Mouse (Mus musculus) left cerebral cortex, postnatal 36 days (tissue): ENCODE measurements at regions not wholly inside any gene's neighbourhood (a gene's known extent, or its start where the extent isn't known, plus 50 kb on each side); places are given as distances from the start of the nearest gene placed in this dataset.

Experiments
- DNase-seq, 2 experiments: peaks; one replicate each; pipeline ENCODE4 v3.0.0; 2021 to 2022; ENCODE audit warnings: low spot score in 2 of 2, mixed read lengths in 1 of 2
- intact Hi-C: fragments of 180-260 bp; cut with DNase I; formaldehyde crosslinking; loops from one replicate; pipeline ENCODE4 v1.15.1; 2025

DNA sequence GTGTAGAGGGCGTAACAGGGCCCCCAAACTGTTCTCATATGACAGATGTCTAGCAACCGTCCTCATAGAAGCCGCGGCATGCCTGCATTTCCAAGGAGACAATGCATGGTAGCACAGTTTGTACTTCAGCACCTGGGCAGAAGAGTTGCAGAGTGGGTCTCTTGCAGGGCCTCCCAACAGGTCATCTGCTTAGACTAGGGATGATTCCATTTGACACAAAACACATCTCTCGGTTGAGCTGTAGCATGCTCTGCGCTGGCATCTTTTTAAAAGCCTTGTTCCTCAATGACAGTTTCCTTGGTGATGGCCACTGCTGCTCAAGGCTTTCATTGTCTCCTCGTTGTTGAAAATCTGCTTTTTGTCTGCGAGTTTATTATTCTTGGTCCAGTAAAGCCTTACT is 546.1 kb downstream of the Ttll7 start:
- intact Hi-C loops, result no loop called here

DNA sequence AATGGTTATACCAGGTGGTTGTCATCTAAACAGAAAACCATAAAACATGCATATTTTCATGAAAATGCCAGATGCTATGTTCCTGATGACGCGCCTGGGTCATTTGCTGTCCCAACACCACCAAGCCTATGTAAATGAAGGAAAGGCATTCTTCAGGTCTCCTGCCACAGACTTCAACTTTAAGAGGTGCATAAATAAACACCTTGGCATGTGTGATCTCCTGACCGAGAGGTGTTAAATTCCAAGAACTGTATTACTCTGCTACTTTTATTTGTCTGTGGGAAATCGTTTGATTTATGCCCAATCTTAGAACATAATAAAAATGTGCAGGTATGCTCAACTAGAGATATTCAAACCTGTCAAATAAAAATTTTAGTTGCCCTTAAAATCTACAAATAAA is 560.1 kb downstream of the Ttll7 start:
- no peak for DNase-seq
- intact Hi-C loops, result no loop called here

More for the DNA sequence above, 546.1 kb downstream of the Ttll7 start:
- DNase-seq, result no peak

DNA sequence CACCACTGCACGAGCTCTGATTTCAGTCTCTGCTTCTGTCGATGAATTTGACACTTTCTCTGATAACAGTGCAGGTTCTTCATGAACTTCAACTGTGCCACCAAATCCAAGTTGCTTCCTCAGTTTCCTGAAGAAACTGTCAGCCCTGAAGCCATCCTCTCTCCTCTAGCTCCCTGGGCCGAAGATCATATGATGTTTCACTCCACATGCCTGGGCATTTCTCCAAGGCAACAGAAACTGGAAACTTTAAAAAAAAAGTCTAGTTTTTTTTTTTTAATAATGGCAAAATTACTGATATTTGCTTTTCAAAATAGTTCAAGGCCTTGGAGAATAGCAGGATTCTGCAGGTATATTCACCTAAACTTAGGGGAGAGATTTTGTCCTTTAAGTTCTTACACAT is 564.8 kb downstream of the Ttll7 start:
- intact Hi-C loops, result no loop called here
- no peak for DNase-seq

DNA sequence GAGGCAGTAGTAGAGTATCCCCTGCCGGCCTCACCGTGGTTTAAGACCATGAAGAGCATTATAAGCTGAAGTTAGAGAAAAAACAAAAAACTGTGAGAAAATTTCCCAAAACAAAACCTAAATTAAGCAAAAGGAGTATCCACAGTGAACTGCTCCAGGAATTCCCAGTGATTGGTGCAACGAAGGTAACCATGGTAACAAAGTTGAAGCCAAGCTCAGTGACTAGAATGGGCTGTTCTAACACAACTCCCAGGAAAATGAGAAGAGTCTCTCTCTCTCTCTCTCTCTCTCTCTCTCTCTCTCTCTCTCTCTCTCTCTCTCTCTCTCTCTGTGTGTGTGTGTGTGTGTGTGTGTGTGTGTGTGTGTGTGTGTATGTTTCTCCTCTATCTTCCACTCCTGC is 567.0 kb downstream of the Ttll7 start:
- no peak for DNase-seq
- intact Hi-C loops, result no loop called here

DNA sequence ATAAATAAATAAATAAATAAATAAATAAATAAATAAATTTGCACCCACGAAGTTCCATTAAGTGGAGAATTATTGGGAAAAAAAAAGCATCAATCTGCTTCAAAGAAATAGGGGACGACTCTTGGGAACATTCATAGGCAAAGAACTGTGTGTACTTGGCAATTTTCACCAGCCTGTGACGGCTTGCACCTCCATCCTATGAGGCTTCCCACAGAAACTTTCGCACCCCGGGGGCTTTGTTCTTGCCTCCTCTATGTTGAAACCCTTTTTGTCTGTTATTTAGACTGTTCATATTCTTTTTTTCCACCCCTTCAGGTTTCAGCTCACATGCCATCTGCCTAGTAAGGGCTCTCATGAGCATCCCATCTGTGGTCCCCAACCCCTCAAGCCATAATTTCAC is 570.0 kb downstream of the Ttll7 start:
- DNase-seq, result no peak
- intact Hi-C loops, result no loop called here

DNA sequence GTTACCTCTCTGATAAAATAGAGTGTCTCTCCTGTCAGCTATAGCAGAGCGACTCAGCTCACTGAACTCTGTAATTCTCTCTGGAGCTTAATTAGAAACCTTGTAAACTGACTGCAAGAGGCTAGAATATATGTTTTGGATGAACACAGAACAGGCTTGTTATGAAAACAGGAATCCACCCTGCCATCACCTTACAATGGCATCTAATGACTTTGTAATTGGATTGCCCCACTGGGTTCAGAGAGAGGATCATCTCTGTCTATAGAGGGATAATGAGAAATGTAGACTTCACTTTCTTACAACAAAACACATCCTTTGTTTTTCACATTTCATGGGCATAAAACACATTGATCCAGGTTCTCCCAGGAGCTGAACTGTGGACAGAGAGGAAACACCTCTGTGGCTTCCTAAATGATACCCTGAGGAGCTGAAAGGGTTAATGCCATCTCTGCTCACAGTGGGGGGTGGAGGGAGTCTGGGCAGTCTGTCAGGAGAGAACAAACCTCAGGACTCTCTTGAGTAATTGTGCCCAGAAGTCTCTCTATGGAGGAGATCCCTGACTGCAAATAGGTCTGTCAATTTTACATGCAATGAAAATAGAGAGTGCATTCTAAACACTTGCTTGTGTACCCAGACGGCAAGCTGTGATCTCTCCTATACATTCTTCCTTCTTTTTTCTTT is 571.9 kb downstream of the Ttll7 start:
- intact Hi-C loops, result no loop called here
- no peak for DNase-seq

DNA sequence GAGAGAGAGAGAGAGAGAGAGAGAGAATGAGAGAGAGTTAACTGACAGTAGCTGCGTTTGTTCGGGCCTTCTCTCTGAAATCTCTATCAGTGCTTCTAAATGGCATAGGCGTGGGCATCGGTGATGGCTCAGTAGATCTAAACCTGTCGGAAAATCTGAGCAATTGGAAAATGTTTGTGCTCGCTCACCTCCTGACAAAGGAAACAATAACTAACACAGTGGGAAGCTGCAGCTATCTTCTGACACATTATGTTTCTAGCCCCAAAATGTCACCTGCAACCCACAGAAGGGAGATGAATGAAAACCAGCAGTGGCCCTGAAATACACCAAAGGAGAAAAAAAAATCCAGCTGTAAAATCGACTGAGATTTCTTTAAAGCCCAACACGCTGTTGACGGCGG is 576.7 kb downstream of the Ttll7 start:
- intact Hi-C loops, result no loop called here
- DNase-seq, result no peak

DNA sequence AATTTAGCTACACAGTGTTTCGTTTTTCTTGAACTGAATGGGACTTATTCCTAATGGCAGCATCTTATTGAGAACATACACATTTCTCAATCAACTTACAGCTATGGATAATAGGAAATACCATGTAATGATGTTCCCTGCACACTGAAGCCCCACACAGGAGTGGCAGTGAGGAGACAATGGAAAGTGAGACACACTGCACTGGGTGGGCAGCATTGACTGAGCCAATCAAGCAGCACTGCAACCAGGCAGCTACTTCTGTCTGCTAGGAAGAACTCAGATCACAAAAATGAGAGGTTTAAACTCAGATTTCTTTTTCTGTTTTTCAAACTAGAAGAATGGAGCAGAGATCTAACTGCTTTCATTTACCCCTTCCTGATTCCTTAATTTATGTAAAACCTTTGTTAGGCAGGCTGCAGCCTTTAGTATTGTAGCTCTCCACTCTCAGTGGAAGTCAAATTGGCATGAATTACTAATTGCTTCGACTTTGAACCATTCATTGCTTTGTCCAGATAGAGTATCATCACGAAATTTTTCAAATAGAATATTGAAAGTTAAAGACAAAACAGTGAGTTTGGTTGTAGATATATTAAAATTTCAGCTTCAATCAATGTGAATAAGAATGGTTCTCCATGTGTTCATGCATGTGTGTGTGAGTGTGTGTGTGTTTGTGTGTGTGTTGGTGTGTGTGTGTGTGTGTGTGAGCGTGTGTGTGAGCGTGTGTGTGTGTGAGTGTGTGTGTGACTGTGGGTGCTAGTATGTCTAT is 590.9 kb downstream of the Ttll7 start:
- intact Hi-C loops, result no loop called here
- no peak for DNase-seq

DNA sequence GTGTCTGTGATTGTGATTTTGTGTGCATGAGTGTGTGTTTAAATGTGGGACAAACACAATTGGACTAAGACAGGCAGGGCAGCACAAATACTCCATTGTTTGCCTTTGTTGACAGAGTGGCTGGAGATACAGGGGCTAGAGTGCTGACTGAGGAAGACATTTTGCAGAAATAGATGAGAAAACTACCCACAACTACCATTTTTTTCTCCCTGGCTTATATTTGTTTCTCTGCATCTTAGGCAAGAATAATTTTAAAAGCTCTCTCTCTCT is 591.5 kb downstream of the Ttll7 start:
- DNase-seq, result no peak
- intact Hi-C loops, result no loop called here

DNA sequence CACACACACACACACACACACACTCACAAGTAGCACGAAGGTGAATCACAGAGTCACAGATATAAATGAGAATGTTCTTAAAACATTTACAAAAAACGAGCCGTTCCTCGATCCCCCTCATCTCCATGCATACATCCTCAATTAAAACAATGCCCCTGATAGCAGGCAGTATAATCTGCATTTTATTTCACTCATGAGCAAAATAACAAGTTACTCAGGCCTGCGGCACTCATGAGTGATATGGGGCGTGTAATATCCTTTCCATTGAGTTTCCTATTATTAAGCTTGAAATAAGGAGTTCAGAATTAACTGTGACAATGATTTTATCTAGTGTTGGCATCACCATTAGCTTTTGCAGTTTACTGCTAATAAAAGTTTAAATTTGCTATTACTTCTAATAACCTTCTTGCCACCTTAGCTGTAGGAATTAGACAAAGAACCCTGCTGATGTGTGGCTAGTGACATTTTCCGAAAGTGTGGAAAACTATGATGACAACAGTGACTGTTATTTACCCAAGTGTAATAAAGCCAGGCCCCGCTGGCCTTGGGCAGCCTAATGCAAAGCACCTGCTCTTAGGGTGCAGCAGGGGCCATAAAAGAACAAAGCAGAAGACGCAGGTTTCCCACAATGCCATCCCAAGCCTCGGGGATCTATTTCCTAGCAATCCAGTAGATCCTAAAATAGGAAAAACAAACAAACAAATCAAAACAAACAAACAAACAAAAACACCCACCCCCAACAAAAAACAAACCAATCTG is 592.0 kb downstream of the Ttll7 start:
- DNase-seq, result no peak
- intact Hi-C loops, result no loop called here

DNA sequence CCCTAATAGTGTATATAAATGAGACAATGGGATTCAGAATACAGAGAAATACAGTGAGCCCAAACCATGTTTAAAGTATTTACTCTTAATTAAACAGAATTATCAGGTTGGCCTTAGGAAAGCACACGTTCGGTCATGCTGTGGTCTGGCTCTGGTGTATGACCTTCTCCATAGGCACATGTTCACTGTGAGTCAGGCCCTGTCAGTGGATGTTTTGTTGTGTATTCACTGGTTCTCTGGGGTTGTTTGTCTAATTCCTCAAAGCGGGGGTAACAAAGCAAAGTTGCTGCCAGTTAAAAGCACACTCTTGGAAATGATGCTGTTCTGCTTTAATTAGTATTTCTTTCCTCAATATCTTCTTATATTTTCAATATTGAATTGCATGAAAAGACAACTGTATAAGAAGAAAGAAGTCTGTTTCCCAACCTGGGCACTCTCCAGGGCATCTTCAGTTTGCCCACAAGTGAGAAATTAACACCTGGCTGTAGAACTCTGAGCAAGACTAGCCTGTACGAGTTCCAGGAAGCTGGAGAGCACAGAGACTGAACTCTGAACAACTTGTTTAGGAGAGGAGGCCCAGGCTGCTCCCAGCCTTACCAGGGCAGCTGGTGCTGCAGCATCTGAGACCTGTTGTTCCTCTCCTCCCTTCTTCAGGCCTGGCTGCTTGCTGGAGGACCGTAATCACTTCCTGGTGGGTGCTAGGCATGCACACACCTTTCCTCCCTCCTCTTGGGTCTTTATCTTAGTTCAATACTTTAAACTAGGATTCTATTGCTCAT is 593.1 kb downstream of the Ttll7 start:
- intact Hi-C loops, result no loop called here

DNA sequence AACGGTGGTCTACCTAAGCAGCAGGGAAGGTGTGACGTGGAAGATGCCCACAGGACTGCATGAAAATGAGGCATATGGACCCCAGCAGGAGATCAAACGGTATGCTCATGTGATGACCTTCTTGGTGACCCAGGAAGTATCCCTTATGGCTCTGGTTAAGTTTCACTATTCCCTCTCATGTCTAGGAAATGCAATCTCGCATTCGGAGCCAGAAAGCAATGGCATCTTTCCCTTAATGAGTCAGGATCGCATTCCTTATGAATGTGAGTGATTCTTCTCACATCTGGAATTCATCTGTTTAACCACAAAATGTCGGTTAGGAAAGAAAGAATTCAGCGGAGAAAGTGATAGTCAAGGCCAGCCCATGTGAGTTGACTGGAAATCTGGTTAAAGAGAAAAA is 593.7 kb downstream of the Ttll7 start:
- intact Hi-C loops, result no loop called here
- DNase-seq, result no peak

More for the DNA sequence above, 593.1 kb downstream of the Ttll7 start:
- no peak for DNase-seq

DNA sequence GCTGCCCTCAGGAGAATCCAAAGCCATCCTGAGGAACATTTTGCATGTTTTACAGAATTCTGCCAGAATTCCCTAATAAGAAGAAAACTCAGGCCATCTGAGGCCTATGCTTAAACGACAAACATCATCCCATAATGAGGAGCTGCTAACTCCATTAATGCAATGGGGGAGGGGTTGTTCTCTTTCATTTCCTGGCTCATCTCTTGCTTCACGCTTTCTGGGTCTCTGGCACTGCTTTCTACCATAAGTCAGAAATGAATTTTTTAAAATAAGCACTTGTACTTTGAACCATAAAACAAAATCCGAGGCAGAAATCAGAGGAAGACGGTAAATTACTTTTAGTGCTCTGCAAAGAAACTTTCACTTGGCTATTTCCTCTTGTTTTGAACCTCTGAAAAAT is 600.0 kb downstream of the Ttll7 start:
- no peak for DNase-seq
- intact Hi-C loops, result no loop called here

DNA sequence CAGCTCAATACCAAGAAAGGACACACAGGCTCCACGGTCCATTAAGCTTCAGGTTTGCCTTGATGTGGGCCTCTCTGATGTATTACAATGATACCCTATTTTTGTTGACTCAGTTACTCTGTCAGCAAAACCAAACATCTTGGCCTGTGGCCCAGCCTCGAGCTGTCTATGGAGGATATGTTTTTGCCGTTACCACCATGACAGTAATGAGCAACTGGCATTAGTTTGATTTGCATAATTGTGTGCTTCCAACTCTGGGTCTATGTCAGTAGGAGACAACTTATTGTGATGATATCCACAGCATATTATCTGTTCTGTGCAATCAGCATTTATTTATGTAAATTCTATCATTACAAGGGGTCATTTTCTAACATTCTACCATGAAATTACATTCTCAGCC is 603.2 kb downstream of the Ttll7 start:
- DNase-seq, result no peak
- intact Hi-C loops, result no loop called here

DNA sequence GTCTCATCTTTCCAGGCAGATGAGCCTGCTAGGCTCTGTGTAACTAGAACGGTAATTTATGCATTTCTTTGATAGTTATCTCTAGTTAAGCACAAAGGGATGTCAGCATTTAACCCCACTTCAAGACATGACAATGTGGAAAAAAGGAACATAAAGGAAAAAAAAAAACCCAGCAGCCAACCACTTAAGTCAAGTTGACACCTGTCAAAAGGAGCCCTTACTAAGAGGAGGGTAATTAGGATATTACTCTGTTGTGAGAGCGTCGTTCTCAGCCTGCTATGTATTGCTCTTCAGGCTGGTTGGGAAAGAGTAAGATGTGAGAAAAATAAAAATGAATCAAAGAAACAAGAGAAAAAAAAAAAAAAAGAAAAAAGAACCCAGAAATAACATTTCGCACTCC is 604.1 kb downstream of the Ttll7 start:
- intact Hi-C loops, result no loop called here

DNA sequence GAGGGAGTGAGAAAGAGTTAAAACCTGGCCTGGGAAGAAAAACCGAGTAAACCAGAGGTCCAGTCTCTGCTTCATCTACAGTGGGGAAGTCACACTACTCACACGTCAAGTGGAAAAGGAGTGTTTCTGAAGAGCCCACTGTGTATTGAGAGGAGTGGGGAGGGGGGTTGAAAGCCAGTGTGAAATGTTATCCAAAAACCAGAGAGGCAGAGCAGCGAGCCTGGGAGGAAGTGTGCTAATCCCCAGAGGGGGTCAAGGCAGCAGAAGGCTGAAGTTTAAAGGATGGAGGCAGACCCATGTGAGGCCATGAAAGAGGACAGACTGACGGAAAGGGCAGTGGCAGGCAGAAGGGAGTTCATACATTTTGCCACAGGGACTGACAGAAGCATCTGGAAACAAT is 605.9 kb downstream of the Ttll7 start:
- intact Hi-C loops, result no loop called here
- no peak for DNase-seq

More for the DNA sequence above, 604.1 kb downstream of the Ttll7 start:
- no peak for DNase-seq

DNA sequence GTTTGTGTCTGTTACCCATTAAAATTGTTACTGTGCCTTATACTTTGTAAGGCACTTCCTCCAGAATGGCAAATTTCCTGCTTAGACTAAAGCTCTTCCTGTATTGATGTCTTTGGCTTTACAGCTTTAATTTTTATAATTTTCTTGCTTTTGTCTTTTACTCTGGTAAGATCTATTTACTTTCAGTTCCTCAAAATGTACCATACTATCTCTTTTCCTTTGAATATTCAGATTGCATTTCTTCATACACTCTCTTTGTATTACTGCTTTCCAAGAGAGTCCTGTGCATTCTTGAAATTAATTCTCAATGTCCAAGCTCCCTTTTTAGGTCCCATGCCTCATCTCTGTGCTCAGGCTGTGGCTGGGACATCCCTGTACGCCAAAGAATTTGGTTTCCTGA is 627.7 kb downstream of the Ttll7 start:
- DNase-seq, result no peak
- intact Hi-C loops, result no loop called here
